Mouse (Mus musculus) frontal cortex, adult (tissue): ENCODE results near the gene Ror2.
A peak's percentile ranks its signal among the peaks of the same experiment; 100 is the strongest.

Experiments used
- ATAC-seq: cut with Nextera tagmentation; 2 replicates; pipeline ENCODE4 v1.9.2; 2017; ENCODE audit warnings: mild to moderate bottlenecking, moderate library complexity, mixed read lengths; ENCODE audit not compliant: low TSS enrichment

Gene Ror2

GRCm38 (mm10) chr13:53140298-53140697, 145.6 kb downstream of the Ror2 start:
- ATAC-seq = no peak

- ATAC-seq = no peak
Measured at GRCm38 (mm10) chr13:53130567-53130966, 155.4 kb downstream of the Ror2 start.

- ATAC-seq = no peak
Measured at GRCm38 (mm10) chr13:53130032-53130431, 155.9 kb downstream of the Ror2 start.

GRCm38 (mm10) chr13:53125627-53126026, 160.3 kb downstream of the Ror2 start:
- no peak for ATAC-seq

GRCm38 (mm10) chr13:53122085-53122484, 163.8 kb downstream of the Ror2 start:
- no peak for ATAC-seq

GRCm38 (mm10) chr13:53120906-53121305, 165.0 kb downstream of the Ror2 start:
- ATAC-seq = peak; percentile 67

GRCm38 (mm10) chr13:53119586-53120426, 166.1 kb downstream of the Ror2 start:
- no peak for ATAC-seq

- ATAC-seq = no peak
Measured at GRCm38 (mm10) chr13:53118398-53118797, 167.5 kb downstream of the Ror2 start.

- no peak for ATAC-seq
Measured at GRCm38 (mm10) chr13:53117921-53118320, 168.0 kb downstream of the Ror2 start.

- no peak for ATAC-seq
Measured at GRCm38 (mm10) chr13:53110249-53110578, 175.7 kb downstream of the Ror2 start.

GRCm38 (mm10) chr13:53109560-53110248, 176.2 kb downstream of the Ror2 start:
- peak; percentile 92 for ATAC-seq

GRCm38 (mm10) chr13:53106676-53107075, 179.2 kb downstream of the Ror2 start:
- ATAC-seq = no peak

GRCm38 (mm10) chr13:53099771-53100682, 185.9 kb downstream of the Ror2 start:
- ATAC-seq = no peak

- ATAC-seq = 0 out of 2 replicates have a peak, but pooled peaks have one; percentile 55
Measured at GRCm38 (mm10) chr13:53096615-53097014, 189.3 kb downstream of the Ror2 start.

GRCm38 (mm10) chr13:53095222-53095621, 190.7 kb downstream of the Ror2 start:
- ATAC-seq = no peak

- no peak for ATAC-seq
Measured at GRCm38 (mm10) chr13:53094658-53095057, 191.3 kb downstream of the Ror2 start.

- ATAC-seq = no peak
Measured at GRCm38 (mm10) chr13:53093407-53093806, 192.5 kb downstream of the Ror2 start.

GRCm38 (mm10) chr13:53086552-53087282, 199.2 kb downstream of the Ror2 start:
- no peak for ATAC-seq

GRCm38 (mm10) chr13:53081846-53082245, 204.1 kb downstream of the Ror2 start:
- ATAC-seq = no peak

- ATAC-seq = no peak
Measured at GRCm38 (mm10) chr13:53077732-53078345, 208.1 kb downstream of the Ror2 start.

- no peak for ATAC-seq
Measured at GRCm38 (mm10) chr13:53075006-53075405, 210.9 kb downstream of the Ror2 start.
